Mouse (Mus musculus): ENCODE results near the gene Mertk. TPM values are rescaled to one million over a fixed set of nuclear protein-coding genes. Genes with fewer than 3 reads are reported as not detected.

Gene Mertk
- total and polyA plus RNA-seq, 3 experiments, result 0.05 TPM; not detected in 2

GRCm38 (mm10) chr2:128796463-128796862 is 97.7 kb downstream of the Mertk start:
- Histone ChIP-seq H3K4me1 (ENCODE audit: control insufficient read depth in 1 of 2, insufficient read depth in 2 of 2) (no peaks in the 10 kb centered on the region), H3K27me3 (replicated peaks) (no peaks in the 10 kb centered on the region), H3K27ac (ENCODE audit: insufficient read depth, low read depth) (no peak overlapping the region), H3K4me3 (replicated peaks in 1 of 3; ENCODE audit: low read depth in 2 of 3, low read length in 2 of 3, poor library complexity in 1 of 3) (no peak overlapping the region), H3K9me3 (replicated peaks; ENCODE audit: low read length) (peaks cover 4% of the 10 kb centered on the region), H3K4me2 (ENCODE audit: insufficient read depth, low read depth, poor library complexity, severe bottlenecking) (no peak overlapping the region), H3K36me3 (replicated peaks in 1 of 2; ENCODE audit: control insufficient read depth in 1 of 2, insufficient read depth in 1 of 2, low read length in 1 of 2) (no peaks in the 10 kb centered on the region), H3K79me2 (replicated peaks; ENCODE audit: control insufficient read depth, extremely low read depth, insufficient read depth, poor library complexity, severe bottlenecking) (no peaks in the 10 kb centered on the region), H3K9ac (ENCODE audit: insufficient read depth, low read depth) (no peak overlapping the region)
- DNase-seq (ENCODE audit: extremely low read depth), result no peak
- dilution Hi-C loops (cut with MboI; ENCODE audit: extremely low pct_ligation_motif_present, extremely low pct_unique_long_range_greater_than_20kb, low sequenced_read_pairs) (no loop called here), in situ Hi-C loops (cut with MboI; ENCODE audit: low pct_ligation_motif_present, low pct_unique_long_range_greater_than_20kb, low sequenced_read_pairs) (no loop called here)
- TF ChIP-seq POLR2A (IDR thresholded peaks at IDR 0.05; ENCODE audit: low read depth, low read length) (no peak), POLR2AphosphoS2 (IDR thresholded peaks at IDR 0.05; ENCODE audit: low read depth, low read length) (no peak), ZKSCAN1 (IDR thresholded peaks at IDR 0.05; ENCODE audit: borderline replicate concordance, low read depth, low read length) (no peak), USF1 (IDR thresholded peaks at IDR 0.05; ENCODE audit: low read depth, low read length) (no peak), NRF1 (IDR thresholded peaks at IDR 0.05; ENCODE audit: low read depth, low read length) (no peak), MEF2A (IDR thresholded peaks at IDR 0.05; ENCODE audit: borderline replicate concordance, low read depth, low read length) (no peak), HCFC1 (IDR thresholded peaks at IDR 0.05; ENCODE audit: low read depth, low read length) (no peak), MXI1 (IDR thresholded peaks at IDR 0.05; ENCODE audit: low read depth, low read length) (no peak), KAT2A (IDR thresholded peaks at IDR 0.05; ENCODE audit: insufficient replicate concordance, low read length) (no peak), MAZ (IDR thresholded peaks at IDR 0.05; ENCODE audit: low read depth, low read length) (no peak), GABPA (IDR thresholded peaks at IDR 0.05; ENCODE audit: insufficient replicate concordance, low read depth, low read length) (no peak), CTCF (conservative IDR thresholded peaks at IDR 0.05 in 1 of 2, IDR thresholded peaks at IDR 0.05 in 1 of 2; ENCODE audit: low read depth in 2 of 2, low read length in 2 of 2) (no peak), ZNF384 (IDR thresholded peaks at IDR 0.05; ENCODE audit: low read depth, low read length) (no peak), UBTF (IDR thresholded peaks at IDR 0.05; ENCODE audit: low read depth, low read length) (no peak), TBP (conservative IDR thresholded peaks at IDR 0.05; ENCODE audit: low read depth, low read length) (no peak)

GRCm38 (mm10) chr2:128803441-128803840 is 104.7 kb downstream of the Mertk start:
- dilution Hi-C loops (cut with MboI; ENCODE audit: extremely low pct_ligation_motif_present, extremely low pct_unique_long_range_greater_than_20kb, low sequenced_read_pairs) (no loop called here), in situ Hi-C loops (cut with MboI; ENCODE audit: low pct_ligation_motif_present, low pct_unique_long_range_greater_than_20kb, low sequenced_read_pairs) (no loop called here)

More at GRCm38 (mm10) chr2:128803441-128803840, 104.7 kb downstream of the Mertk start:
- DNase-seq (ENCODE audit: extremely low read depth), result no peak
- Histone ChIP-seq H3K36me3 (replicated peaks in 1 of 2; ENCODE audit: control insufficient read depth in 1 of 2, insufficient read depth in 1 of 2, low read length in 1 of 2) (no peaks in the 10 kb centered on the region), H3K9me3 (replicated peaks; ENCODE audit: low read length) (peaks cover 4% of the 10 kb centered on the region), H3K9ac (ENCODE audit: insufficient read depth, low read depth) (no peak overlapping the region), H3K27me3 (replicated peaks) (no peaks in the 10 kb centered on the region), H3K4me3 (replicated peaks in 1 of 3; ENCODE audit: low read depth in 2 of 3, low read length in 2 of 3, poor library complexity in 1 of 3) (no peak overlapping the region), H3K79me2 (replicated peaks; ENCODE audit: control insufficient read depth, extremely low read depth, insufficient read depth, poor library complexity, severe bottlenecking) (no peaks in the 10 kb centered on the region), H3K4me1 (ENCODE audit: control insufficient read depth in 1 of 2, insufficient read depth in 2 of 2) (peaks cover 0 to 3% of the 10 kb centered on the region in 2 experiments; a peak in 1 of 4 replicates), H3K27ac (ENCODE audit: insufficient read depth, low read depth) (no peak overlapping the region), H3K4me2 (ENCODE audit: insufficient read depth, low read depth, poor library complexity, severe bottlenecking) (no peak overlapping the region)
- TF ChIP-seq MXI1 (IDR thresholded peaks at IDR 0.05; ENCODE audit: low read depth, low read length) (no peak), NRF1 (IDR thresholded peaks at IDR 0.05; ENCODE audit: low read depth, low read length) (no peak), PAX5 (IDR thresholded peaks at IDR 0.05; ENCODE audit: low read length) (no peak), RAD21 (IDR thresholded peaks at IDR 0.05; ENCODE audit: low read depth, low read length) (no peak), SIN3A (IDR thresholded peaks at IDR 0.05; ENCODE audit: low read length) (no peak), POLR2A (IDR thresholded peaks at IDR 0.05; ENCODE audit: low read depth, low read length) (no peak), ZNF384 (IDR thresholded peaks at IDR 0.05; ENCODE audit: low read depth, low read length) (no peak), E2F4 (IDR thresholded peaks at IDR 0.05; ENCODE audit: insufficient replicate concordance, low read depth, low read length) (no peak), ZKSCAN1 (IDR thresholded peaks at IDR 0.05; ENCODE audit: borderline replicate concordance, low read depth, low read length) (no peak)
